Mouse (Mus musculus) cerebellum, adult 2 months (tissue): ENCODE measurements around the gene Psma5. TPM values are rescaled to one million over a fixed set of nuclear protein-coding genes. Genes with fewer than 3 reads are reported as not detected.

ENCODE experiments used
- DNase-seq, 2 experiments: peaks; one replicate each; pipeline ENCODE4 v3.0.0; 2021
- H3K27ac ChIP-seq: fragments of 200-500 bp; 2 replicates; pipeline ENCODE4 v1.5.1; 2012; ENCODE audit warnings: low read length, control low read depth, inconsistent platforms; ENCODE audit not compliant: insufficient read depth
- H3K27me3 ChIP-seq: fragments of 200-500 bp; 2 replicates; pipeline ENCODE4 v1.6.1; 2012; ENCODE audit warnings: inconsistent platforms, mild to moderate bottlenecking, low read length, moderate library complexity; ENCODE audit not compliant: control insufficient read depth, insufficient read depth
- H3K4me1 ChIP-seq: fragments of 200-500 bp; 2 replicates; pipeline ENCODE4 v1.6.1; 2011; ENCODE audit warnings: low read length; ENCODE audit not compliant: control insufficient read depth, insufficient read depth
- H3K4me3 ChIP-seq: fragments of 200-500 bp; replicated peaks from 2 replicates; pipeline ENCODE3; 2011; ENCODE audit warnings: mild to moderate bottlenecking, low read depth, low read length, control low read depth; ENCODE audit not compliant: insufficient read depth
- CTCF ChIP-seq: fragments of 200-500 bp; IDR thresholded peaks from 2 replicates; pipeline ENCODE4 v1.5.1; 2011; ENCODE audit warnings: low read depth, mild to moderate bottlenecking, control low read depth, low read length, moderate library complexity, borderline replicate concordance; ENCODE audit not compliant: insufficient read depth
- POLR2A ChIP-seq: fragments of 200-500 bp; IDR thresholded peaks from 2 replicates; pipeline ENCODE4 v1.6.1; 2011; ENCODE audit warnings: low read length, control low read depth, borderline replicate concordance; ENCODE audit not compliant: insufficient read depth
- WGBS: fragments of 180-500 bp; shearing (Covaris S2); methylation state at CpG from one replicate; pipeline ENCODE4 v1.1.7; 2018; 5-methylcytosine and 5-hydroxymethylcytosine counted together
- polyA plus RNA-seq: library from polyadenylated mRNA; depleted of rRNA; stranded (reverse); fragments of >200 nt; gene quantifications from 2 replicates; pipeline ENCODE4 v1.2.3, GENCODE M21; 2012

The Psma5 gene
- polyA plus RNA-seq, 1 experiment = 111 TPM

DNA sequence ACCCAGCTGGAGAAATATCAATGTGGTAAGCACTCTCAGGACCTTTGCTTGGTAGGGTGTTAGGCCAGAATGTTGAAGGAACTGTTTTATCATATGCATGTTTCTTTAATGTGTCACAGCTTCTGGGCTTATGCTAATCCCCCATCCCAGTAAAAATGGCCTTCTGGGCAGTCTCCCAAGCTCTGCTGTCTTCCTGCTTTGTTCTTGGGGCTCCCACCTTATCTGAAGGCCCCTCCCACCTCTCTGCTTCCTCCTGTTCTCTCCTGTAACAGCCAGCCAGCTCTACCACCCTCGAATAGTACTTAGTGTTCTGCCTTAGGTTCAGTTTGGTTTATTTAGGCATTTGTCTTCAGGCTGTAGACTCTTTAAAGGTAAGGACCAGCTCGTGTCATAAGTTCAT, 37.7 kb downstream of the Psma5 start:
- Histone ChIP-seq H3K4me1 (peaks cover 23% of the 10 kb centered on the region), H3K27me3 (no peaks in the 10 kb centered on the region), H3K4me3 (no peak overlapping the region), H3K27ac (no peak overlapping the region)
- DNase-seq = no peak
- WGBS = 59% methylated on average over 2 of the region's 2 CpGs
- TF ChIP-seq CTCF = no peak
- TF ChIP-seq POLR2A = no peak

DNA sequence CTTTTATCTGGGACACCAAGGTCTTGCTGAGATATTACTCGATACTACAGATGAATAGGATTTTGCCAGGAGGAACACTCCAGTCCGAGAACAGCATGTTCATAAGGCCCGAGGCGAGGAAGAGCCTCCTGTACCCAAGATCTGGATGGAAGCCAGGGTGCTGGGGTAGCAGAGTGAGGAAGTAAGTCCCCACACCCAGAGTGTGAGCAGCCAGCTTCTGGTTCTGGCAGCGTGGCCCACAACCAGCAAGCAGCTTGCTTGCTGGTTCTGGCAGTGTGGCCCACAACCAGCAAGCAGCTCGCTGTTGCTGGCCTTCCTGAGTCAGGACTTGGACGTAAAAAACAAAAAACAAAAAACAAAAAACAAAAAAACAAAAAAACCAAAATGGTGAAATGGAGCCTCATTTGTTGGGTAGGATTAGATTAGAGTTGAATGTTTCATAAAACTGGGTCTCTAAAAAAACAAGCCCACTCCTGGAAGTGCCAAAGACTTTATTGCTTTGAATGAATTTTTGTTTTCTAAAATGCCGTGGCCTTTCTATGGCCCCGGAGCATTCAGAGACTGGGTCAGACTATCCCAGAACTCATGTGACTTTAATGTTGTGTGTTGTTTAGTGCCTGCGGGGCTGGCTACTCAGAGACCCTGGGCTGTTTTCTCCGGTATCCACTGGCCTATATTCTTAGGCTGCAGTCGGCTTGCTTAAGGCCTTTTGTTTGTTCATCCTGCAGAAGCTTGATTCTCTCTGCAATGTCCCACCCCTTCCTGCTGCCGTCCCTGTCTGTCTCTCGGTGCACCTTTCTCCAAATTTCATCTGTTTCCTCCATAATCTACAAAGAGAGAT, 38.9 kb downstream of the Psma5 start:
- H3K4me3 ChIP-seq = no peak overlapping the region
- DNase-seq = peak; percentile 62 to 72
- H3K27ac ChIP-seq = peak overlapping the region; percentile 75; the same call in 1 of the 2 replicates
- no peaks in the 10 kb centered on the region for H3K27me3 ChIP-seq
- TF ChIP-seq POLR2A (no peak), CTCF (no peak)
- WGBS = 34% methylated on average over 14 of the region's 14 CpGs
- H3K4me1 ChIP-seq = peaks cover 26% of the 10 kb centered on the region

DNA sequence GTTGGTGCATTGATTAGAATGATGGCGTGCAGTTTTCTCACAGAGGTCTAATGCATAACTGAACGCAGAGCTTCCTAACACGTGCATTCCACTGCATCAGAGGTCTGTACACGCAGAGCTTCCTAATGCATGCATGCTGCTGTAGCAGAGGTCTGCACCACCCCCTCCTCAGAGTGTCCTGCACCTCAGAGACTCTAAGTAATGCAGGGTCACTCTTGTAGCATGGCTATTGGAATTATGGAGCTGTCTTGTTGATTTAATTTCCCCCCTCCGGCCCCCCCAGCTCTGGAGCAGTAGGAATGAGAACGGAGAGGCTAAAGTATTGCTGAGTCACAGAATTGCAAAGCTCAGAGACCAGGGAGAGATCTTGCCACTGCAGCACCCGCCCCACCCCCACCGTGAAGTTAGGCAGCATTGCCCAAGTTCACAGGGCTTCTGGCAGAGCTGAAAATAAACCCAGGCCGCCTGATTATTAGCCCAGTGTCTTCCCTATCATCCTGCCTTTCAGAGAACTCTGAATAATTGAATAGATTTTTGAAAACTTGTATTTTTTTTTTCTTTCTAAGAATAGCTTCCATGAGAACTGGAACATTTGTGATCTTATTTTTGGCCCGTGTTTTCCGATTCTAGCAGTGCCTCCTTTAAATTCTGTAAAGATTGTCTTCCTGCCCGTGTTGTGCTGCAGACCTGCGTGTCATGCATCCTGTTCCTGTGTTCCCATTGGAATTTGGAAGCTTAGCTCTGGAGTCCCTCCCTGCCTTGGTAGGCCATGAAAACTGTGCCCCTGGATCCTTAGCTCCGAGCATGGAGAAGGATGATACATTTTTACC, 39.7 kb downstream of the Psma5 start:
- 30% methylated on average over 14 of the region's 14 CpGs for WGBS
- peaks cover 28% of the 10 kb centered on the region for H3K4me1 ChIP-seq
- H3K27ac ChIP-seq = peak overlapping the region; percentile 75; the same call in 1 of the 2 replicates
- no peaks in the 10 kb centered on the region for H3K27me3 ChIP-seq
- TF ChIP-seq CTCF (no peak), POLR2A (no peak)
- H3K4me3 ChIP-seq = no peak overlapping the region
- DNase-seq = peak; percentile 39 to 48

DNA sequence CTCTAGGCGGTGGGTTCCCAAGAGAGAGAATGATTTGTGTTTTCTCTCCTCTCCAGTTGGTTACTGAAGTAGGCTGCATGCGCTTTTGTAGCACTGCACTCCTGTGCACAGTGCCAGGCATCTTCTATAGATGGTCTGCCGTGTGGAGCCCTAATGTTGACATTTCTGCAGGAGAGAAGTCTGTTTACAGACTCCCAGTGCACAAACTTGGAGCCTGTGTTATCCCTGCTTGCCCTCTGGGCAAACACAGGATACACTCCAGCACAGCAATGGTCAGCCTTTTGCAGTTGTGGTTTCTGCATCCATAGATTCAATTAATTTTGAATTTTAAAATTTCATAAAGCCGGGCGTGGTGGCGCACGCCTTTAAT, 40.3 kb downstream of the Psma5 start:
- H3K4me3 ChIP-seq = no peak overlapping the region
- 80% methylated on average over 7 of the region's 7 CpGs for WGBS
- H3K27ac ChIP-seq = peak overlapping the region; percentile 44; the same call in 1 of the 2 replicates
- TF ChIP-seq CTCF (no peak), POLR2A (no peak)
- no peaks in the 10 kb centered on the region for H3K27me3 ChIP-seq
- peaks cover 26% of the 10 kb centered on the region for H3K4me1 ChIP-seq
- DNase-seq = peak in 1 of 2 experiments; percentile 28

DNA sequence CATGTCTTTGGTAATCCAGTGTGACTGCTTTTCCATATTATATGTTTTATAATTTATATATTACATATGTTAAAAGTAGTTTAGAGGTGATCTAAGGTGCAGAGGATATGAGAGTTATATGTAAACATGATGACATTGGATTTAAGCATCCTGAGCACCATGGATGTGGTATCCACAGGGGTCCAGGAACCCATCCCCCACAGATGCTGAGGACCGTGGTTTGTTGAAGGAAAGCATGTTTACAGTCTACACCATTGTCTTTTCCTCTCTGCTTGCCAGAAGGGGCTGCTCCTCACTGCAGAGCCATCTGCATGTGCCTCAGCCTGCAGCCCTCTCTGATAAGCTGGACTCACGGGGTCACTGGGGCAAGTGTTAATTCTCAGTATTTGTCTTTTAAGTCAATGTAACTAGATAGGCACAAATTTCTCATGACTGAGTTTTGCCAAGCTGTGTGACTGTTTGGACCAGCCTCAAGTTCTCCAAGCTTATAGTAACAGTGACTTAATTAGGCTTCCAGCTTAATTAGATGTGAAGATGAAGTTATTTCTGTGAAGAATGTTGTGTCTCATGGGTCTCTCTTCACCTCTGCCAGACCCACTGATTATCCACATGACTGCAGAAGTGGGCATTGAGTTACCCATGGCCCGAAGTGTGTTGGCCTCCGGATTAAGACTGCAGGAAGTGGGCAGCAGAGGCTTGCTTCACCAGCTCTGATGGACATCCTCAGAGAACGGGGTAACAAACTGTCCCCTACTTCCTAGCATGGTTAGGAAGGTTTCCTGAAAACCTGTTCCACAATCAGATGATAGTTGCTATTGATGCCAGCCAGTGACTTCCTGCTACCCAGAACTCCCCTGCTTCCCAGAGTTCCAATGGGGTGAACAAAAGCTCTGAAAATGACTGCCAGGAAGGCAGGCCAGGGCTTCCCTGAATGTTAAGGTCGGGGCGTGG, 41.2 kb downstream of the Psma5 start:
- WGBS = 70% methylated on average over 7 of the region's 7 CpGs
- H3K4me1 ChIP-seq = peaks cover 26% of the 10 kb centered on the region
- no peak overlapping the region for H3K27ac ChIP-seq
- H3K27me3 ChIP-seq = no peaks in the 10 kb centered on the region
- TF ChIP-seq POLR2A = no peak
- TF ChIP-seq CTCF = no peak
- H3K4me3 ChIP-seq = no peak overlapping the region
- DNase-seq = no peak

DNA sequence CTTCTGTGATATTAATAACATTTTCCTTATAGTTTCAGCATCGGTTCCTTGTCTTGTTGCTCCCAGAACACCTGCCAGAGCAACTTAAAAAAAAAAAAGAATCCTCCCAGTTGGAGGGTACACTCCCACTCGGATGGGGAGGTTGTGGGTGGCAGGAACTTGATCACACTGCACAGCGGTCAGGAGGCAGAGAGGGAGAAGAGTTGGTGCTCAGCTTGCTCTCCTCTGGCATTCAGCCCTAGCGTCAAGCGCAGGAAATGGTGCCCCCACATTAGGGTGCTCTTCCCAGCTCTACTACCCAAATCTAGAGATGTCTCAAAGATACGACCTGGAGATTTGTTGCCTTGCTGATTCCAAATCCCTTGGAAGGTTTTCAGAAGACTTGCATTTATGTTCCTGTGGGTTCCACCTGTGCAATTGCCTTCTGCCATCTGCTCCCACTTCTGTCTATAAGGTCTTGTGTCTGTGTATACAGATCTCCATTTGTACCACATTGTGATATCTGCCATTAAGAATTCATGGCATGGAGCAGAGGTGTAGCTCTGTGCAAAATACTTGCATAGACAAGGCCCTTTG, 43.8 kb downstream of the Psma5 start:
- Histone ChIP-seq H3K4me1 (peaks cover 20% of the 10 kb centered on the region), H3K27me3 (no peaks in the 10 kb centered on the region), H3K4me3 (no peak overlapping the region), H3K27ac (0 out of 2 replicates have a peak overlapping the region, but pooled peaks have one; percentile 47)
- peak; percentile 49 to 72 for DNase-seq
- WGBS = 16% methylated on average over 6 of the region's 6 CpGs
- TF ChIP-seq POLR2A (no peak), CTCF (no peak)

DNA sequence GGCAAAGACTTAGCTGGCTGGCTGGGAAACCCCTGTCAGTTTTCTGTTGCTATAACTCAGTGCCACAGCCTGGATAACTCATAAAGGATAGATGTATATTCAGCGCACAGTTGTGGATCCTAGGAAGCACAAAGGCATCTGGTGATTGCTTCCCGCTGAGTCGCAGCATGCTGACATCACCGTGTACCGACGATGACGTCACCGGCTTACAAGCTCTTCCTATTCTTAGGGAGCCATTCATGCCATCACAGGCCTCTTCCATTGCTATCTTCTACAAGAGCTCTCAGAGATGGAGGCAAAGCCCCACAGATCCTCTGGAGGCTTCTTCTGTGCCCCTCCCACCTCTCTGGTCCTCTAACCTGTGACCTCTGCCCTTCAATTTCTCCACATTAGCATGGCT, 47.0 kb downstream of the Psma5 start:
- no peak for DNase-seq
- Histone ChIP-seq H3K27me3 (no peaks in the 10 kb centered on the region), H3K27ac (no peak overlapping the region), H3K4me3 (no peak overlapping the region), H3K4me1 (peaks cover 6% of the 10 kb centered on the region)
- TF ChIP-seq CTCF = no peak
- no peak for TF ChIP-seq POLR2A
- 90% methylated on average over 8 of the region's 8 CpGs for WGBS
